Mouse (Mus musculus) skeletal muscle tissue, adult 2 months (tissue): ENCODE data around the gene Tex2.
"Not testable (repeated sequence)": the region's sequence is repeated elsewhere in the genome, so short reads cannot be mapped to it uniquely, and the experiment has no call there.

Experiments used
- DNase-seq: peaks from one replicate; pipeline ENCODE4 v3.0.0-alpha.2; 2012; ENCODE audit warnings: low read depth, low spot score

The Tex2 gene

GRCm38 (mm10) chr11:106579957-106580356 lies 33.3 kb downstream of the Tex2 start:
- DNase-seq = no peak

GRCm38 (mm10) chr11:106579146-106579545 lies 34.1 kb downstream of the Tex2 start:
- DNase-seq = no peak

- not testable (repeated sequence) for DNase-seq
Observed at GRCm38 (mm10) chr11:106577624-106578355, 35.4 kb downstream of the Tex2 start.

GRCm38 (mm10) chr11:106574456-106574855 lies 38.8 kb downstream of the Tex2 start:
- no peak for DNase-seq

GRCm38 (mm10) chr11:106573476-106574240 lies 39.6 kb downstream of the Tex2 start:
- no peak for DNase-seq

GRCm38 (mm10) chr11:106572958-106573357 lies 40.3 kb downstream of the Tex2 start:
- DNase-seq = no peak

- DNase-seq = no peak
Observed at GRCm38 (mm10) chr11:106572020-106572782, 41.0 kb downstream of the Tex2 start.

- no peak for DNase-seq
Observed at GRCm38 (mm10) chr11:106571026-106571983, 41.9 kb downstream of the Tex2 start.

GRCm38 (mm10) chr11:106568329-106568960 lies 44.8 kb downstream of the Tex2 start:
- no peak for DNase-seq

GRCm38 (mm10) chr11:106566040-106566785 lies 47.0 kb downstream of the Tex2 start:
- DNase-seq = no peak

DNA sequence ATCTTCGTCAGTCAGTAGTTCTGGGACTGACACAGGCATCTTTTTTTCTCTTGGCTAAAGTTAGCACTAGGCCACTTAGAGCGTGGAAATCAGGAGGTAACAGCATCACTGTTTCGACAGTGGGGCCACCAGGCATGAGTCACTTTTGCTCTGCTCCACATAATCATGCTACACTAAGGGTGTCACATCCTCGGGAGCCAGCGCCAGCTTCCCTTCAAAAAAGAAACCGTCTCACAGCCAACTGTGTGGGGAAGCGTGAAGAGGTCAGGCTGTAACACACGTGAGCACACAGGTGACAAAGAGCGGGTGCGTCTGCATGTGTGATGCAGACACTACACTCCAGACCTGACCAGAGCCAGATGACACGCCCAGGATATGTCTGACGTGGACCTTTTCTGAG lies 49.0 kb downstream of the Tex2 start:
- no peak for DNase-seq

DNA sequence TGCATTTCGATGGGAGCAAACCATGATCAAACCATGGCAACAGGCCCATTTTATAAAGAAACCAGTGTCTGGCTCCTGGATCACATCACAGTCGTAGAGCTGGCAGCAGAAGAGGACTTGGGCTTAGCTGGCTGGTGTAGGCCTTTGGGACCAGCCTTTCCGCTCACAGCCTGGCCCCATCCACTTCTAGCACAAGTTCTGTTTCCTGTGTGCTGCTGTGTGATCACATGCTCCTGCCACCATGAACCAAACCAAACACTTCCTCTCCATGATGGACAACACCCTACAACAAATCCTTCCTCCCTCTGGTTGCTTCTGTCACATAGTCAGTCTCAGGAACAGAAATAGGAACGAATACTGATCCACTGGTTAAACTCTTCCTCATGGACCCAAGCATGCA lies 50.5 kb downstream of the Tex2 start:
- no peak for DNase-seq

DNA sequence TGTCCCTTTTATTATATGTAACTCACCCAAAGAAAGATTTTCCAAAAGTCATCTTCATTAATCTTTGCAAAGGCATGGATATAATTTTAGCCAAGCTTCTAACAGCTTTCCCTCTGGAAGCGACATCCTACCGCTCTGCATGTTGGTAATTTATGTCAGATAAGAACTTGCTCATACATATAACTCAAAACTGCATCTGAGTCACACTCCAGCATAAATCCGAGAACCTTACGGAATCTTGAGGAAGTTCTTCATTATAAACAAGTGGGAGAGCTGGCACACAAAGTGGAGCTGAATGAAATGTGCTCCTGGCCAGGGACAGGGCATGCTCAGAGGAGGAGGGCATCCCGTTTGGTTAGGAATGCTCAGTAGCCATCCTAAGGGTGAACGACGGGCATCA lies 53.5 kb downstream of the Tex2 start:
- DNase-seq = no peak

- no peak for DNase-seq
Observed at GRCm38 (mm10) chr11:106558008-106558407, 55.2 kb downstream of the Tex2 start.

GRCm38 (mm10) chr11:106557398-106557797 lies 55.8 kb downstream of the Tex2 start:
- DNase-seq = no peak

DNA sequence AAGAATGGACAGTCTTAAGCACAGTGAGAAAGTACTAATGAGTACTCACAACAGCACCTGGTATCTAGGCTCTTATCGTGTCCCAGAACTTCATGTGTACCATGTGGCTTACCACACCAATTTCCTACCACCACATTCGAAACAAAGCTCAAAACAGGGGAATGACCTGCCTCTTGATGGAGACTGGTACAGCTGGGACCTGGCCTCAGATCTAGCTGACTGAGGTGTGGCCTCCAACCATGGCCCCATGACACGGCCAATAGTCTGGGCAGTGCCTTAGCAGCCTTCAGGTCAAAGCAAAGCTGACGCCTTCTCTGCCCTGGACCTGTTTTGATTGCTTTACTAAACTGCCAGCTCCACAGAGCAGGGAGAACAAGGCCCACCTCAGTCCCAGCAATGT lies 56.5 kb downstream of the Tex2 start:
- no peak for DNase-seq

- no peak for DNase-seq
Observed at GRCm38 (mm10) chr11:106555805-106556615, 57.2 kb downstream of the Tex2 start.

DNA sequence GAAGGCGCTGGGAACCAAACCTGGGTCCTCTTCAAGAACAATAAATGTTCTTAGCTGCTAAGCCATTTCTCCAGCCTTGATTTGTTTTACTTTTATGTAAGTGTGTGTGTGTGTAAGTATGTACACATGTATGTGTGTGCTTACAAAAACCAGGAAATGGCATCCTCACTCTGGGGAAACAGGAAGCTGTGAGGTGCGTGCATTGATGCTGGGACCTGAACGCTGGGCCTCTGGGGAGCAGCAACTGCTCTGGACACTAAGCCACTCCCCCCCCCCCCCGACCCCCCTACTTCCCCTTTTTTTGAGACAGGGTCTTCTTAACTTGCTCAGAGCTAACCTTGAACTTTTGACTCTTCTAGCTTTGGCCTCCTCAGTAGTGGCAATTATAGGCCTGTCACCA lies 62.8 kb downstream of the Tex2 start:
- DNase-seq = no peak

- no peak for DNase-seq
Observed at GRCm38 (mm10) chr11:106546081-106546480, 67.1 kb downstream of the Tex2 start.
